Mouse (Mus musculus) telencephalon, adult 2 months (tissue): ENCODE results near the gene Klk1b8.
"Not testable (repeated sequence)": the region's sequence is repeated elsewhere in the genome, so short reads cannot be mapped to it uniquely, and the experiment has no call there.

ENCODE experiments used
- DNase-seq: peaks from one replicate; pipeline ENCODE4 v3.0.0-alpha.2; 2011; ENCODE audit warnings: low read depth, low spot score

Gene Klk1b8

DNA sequence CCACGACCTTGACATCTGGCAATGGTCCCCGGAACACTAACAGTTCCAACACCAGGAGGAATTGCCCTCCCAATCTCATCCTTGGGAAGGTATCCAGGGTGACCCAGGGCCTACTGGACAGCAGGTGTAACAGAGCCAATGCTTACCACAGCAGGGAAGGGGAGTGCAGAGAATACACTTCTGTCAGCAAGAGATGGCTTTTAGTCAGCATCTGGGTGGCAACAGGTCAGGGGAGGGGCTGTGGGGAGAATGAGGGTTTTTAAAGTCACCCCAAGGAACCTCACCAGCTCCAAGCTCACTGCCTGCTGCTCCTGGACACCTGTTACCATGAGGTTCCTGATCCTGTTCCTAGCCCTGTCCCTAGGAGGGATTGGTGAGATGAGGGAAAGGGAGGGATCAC is at the start of gene Klk1b8:
TSS of gene Klk1b8 (plus strand) at position 301 of the 400 bp plus-strand sequence.
- no peak for DNase-seq

DNA sequence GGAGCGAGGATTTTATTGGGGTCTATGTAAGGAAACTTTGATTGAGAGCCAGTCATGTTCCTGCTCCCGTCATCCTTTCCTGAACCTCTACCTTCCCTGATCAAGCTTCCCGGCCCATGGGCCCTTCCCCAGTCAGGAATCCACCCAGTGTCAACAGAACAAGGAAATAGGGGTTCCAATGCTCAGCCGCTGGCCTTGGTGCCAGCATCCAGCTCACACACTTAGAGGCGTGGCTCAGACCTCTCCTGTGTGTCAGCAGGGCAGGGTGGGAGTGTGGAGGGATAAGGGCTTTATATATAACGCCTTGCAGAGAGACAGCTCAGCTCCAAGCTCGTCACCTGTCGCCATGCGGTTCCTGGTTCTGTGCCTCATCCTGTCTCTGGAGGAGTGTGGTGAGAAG is 35.6 kb upstream of the Klk1b8 start:
- DNase-seq = no peak

DNA sequence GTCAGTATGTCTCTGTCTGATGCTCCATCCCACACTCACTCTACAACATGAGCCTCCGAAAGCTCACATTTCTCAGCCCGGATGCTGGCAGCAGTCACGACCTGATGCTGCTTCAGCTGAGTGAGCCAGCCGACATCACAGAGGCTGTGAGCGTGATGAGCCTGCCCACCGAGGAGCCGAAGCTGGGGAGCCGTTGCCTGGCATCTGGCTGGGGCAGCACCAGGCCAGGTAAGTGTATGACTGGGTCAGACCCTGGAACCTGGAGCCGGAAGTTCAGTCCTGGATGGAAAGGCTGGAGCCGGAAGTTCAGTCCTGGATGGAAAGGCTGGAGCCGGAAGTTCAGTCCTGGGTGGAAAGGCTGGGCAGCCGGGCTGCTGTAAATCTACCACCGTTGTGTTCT is 32.0 kb upstream of the Klk1b8 start:
- DNase-seq = no peak

DNA sequence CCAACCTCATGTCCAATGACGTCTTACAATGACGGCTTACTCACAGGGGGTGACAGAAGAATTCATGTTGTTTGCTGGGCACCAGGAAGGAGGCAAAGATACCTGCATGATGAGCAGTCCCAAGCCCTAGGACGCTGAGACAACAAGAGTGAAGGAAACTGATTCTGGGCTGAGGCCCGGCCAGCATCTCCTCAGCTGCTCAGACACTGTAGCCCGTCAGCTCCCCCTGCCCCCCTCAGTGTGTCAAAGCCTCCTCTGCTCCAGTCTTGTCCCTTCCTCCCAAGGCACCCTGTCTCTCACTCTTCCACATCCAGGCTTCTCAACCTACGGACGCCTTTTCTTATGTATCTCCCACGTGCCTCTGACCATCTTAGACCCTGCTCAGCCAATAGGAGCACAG is 31.6 kb upstream of the Klk1b8 start:
- no peak for DNase-seq

DNA sequence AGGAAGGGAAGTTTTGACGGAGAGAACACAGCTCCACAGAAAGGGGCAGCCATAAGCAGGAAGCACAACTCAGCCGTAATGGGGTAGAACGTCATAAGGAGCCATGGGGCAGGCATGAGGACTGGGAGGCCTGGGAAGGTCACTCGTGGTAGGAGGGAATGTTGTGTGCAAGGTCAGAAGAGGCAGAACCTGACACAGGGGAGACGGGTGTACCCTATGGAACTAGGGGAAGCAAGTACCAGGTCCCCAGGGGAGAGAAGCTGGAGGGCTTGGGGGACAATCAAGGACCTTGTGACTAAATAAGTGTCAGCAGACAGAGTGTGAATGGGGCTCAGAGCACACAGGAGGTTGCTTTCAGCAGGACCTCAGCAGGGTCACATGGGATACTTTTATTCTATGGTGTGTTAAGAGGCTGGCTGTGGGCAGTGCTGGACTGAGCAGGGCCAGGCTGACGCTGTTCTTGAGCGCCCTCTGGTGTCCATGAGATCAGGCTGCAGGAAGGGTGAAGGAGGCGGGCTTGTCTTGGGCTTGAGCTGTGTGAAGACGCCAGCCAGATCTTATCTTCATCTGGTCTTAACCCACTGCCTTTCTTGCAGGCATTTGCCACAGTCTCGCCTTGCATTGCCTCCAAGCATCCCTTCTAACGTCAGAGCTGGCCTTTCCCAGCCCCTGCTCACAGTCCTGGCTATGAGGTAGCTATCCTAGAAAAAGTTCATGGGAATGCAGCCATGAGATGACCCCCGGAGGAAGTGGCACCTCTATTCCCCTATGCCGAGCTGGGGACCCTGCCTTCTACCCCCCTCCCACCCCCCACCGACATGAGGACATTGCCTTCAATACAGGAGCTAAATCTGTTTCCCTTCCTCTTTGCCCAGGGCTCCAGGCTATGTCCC is 30.7 kb upstream of the Klk1b8 start:
- peak; percentile 23 for DNase-seq

DNA sequence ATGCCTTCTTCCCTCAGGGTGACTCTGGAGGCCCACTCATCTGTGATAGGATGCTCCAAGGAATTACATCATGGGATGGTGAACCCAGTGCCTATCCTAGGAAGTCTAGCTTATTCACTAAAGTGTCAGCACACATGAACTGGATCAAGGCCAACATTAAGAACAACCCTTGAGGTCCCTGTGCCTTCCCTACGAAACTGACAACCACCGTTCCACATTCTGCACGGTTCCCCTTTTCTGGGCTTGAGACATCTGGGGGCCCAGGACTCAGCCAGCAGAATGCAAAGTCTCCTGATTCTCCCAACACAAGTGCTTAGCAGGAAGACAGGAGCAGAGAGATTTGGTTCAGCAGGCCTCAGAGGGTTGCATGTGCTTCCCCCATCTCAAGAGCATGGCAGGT is 29.9 kb upstream of the Klk1b8 start:
- no peak for DNase-seq

DNA sequence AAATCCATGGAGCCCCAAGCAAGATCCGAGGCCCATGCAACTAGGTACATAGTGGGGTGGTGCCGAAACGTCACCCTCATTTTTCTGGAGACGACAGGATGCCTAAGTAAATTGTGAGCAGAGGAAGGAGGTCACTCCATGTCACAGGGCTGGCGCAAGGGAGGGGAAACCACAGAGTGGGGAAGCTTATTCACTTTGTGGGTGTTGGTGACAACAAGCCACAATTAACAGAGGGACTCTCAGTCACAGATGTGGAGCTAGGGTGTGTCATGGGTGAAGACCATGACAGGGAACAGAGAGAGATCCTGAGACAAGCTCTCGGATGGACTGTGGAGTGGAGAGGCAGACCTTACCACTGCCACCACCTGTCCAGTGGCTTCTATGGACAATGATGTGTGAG is 29.4 kb upstream of the Klk1b8 start:
- no peak for DNase-seq

DNA sequence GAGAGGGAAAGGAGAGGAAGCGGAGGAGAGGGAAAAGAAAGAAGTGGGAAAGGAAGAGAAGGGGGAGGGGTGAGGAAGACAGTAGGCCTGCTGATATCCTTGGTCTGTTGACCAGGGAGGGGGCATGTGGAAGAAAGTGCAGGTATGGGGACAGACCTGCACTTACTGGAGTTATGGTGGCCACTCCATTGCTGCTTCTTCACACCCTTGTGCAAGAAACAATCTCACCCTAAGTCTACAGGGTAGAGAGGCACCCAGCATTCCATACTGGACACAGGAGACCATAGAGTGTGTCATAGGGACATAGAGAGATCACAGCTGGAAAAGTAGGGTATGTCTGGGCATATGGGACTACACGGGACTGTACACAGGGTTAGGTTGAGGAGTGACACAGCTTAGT is 28.5 kb upstream of the Klk1b8 start:
- DNase-seq = no peak

DNA sequence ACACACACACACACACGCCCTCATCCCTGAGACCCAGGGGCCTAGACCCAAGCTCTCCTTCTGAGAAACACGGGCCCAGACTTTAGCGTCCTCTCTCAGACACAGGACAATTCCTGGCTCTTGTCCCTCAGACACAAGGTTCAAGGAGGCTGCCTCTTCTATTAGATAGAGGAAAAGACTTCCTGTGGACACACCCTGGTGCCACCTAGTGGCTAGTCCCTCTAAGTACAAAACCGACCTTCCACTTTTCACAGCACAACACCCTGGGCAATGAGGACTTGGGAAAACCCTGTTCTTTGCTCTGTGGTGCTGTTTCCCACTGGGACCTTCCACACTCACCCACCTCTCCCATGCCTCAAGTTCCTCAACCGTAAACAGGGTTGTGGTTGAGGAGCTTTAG is 24.5 kb upstream of the Klk1b8 start:
- DNase-seq = no peak

DNA sequence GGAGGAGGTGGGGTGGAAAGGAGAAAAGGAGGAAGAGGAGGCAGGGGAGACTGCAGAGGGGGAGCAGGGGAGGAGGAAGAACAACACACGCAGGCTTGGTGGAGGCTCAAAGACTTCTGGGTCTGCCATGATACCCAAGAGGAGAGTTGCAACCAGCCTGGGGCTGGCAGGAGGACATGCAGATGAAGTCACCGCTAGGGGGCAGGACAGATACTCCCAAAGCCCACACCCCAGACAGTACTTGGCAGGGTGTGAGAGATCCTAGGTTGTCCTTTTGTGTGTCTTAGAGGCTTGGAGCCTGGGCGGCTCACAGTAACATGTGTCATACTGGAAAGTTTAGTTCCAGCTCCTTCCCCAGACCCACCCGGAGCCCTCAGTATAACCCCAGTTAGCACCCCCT is 21.9 kb upstream of the Klk1b8 start:
- no peak for DNase-seq

DNA sequence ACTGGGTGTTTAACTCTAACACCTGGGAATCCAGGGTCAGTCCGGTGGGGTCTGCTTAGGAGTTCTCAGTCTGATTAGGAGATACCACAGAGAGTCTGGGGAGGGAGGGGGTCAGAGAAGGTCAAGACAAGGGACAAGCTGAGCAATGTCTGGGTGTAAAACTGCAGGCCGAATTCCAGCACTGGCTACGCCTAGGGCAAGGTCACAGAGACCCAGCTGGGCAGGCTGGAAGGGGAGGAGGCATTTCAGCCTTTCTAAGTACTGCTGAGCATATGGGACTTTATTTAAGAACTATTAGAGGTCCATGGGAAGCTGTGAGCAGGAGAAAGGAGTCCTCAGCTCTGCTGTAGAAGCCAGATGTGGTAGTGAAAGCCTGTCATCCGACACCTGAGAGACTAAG is 18.1 kb upstream of the Klk1b8 start:
- no peak for DNase-seq

DNA sequence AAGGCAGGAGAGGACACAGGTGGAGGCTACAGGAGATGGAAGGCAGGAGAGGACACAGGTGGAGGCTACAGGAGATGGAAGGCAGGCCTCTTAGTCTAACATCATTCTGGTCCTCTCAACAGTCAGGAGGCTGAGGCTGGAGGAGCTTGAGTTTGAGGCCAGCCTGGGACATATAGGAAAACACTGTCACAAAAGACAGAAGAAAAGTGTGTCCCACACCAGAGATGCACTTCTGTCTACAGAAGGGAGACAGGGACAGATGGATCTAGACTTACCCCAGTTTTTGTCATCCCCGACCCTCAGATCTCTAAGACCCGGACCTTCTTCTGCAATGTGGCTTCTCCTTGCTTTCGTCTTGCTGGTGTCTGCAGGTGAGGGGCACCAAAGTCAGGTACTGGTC is 17.0 kb upstream of the Klk1b8 start, which contains the start of gene Klk15:
TSS of gene Klk15 (plus strand) at position 301 of the 400 bp plus-strand sequence.
- DNase-seq = no peak

DNA sequence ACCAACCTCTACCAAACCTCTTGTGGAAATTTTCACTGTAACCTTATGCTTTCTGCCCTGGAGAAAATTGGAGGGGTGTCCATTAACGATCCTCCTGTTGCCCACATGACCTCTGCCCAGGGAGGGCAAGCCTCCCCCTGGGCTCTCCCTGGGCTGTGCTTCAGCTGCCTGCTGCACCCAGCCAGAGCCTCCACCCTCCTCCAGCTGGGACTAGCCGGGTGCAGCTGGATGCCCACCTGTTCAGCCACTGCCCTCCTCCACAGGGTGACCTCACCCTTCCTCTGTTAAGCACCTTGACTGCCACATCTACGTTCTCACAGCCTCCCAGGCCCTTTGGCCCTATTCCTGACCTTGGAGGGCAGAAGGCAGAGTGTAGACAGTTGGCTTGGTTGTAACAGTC is 15.7 kb upstream of the Klk1b8 start:
- DNase-seq = no peak

DNA sequence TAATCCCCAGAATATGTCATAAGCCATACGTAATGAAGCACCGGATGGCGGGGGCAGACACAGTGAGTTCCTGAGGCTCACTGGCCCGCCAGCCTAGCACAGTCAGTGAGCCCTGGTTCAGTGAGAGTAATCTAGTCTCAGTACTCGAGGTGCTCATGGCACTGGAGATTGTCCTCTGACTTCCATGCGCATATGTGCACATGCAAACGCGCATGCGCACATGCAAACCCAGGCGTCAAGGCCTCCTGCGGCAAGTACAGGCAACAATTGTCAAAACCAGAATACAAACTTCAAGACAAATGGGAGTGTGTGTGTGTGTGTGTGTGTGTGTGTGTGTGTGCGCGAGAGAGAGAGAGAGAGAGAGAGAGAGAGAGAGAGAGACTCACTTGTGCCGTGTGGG is 13.9 kb upstream of the Klk1b8 start:
- DNase-seq = no peak

DNA sequence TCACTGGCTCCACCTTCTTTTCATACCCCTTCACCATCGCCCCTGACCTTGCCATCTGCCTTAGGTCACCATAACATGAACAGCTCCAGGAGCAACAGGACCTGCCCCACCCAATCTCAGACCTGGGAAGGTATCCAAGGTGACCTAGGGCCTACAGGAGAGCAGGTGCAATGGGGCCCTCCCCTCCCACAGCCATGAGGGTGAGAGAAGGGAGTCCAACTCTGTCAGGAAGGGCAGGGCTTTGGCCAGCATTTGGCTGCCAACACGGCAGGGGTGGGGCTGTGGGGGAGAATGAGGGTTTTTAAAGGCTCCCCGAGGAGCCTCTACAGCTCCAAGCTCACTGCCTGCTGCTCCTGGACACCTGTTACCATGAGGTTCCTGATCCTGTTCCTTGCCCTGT is 8.2 kb upstream of the Klk1b8 start:
- not testable (repeated sequence) for DNase-seq

DNA sequence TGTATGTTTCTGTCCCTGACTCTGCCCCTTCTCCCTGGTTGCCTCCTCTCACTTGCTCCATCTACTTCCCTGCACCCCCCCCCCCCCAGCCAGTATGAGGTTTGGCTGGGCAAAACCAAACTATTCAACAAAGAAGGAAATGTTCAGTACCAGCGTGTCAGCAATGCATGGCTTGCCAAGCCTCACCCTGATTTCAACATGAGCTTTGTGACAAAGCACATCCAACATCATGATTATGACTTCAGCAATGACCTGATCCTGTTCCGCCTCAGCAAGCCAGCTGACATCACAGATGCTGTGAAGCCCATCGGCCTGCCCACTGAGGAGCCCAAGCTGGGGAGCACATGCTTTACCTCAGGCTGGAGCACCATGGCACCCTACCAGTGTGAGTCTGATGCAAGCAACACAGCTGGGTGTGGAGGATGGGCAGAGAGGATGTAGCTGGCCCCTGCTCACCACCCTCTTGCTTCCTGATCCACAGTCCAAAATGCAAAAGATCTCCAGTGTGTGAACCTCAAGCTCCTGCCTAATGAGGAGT is 5.7 kb upstream of the Klk1b8 start:
- DNase-seq = no peak

DNA sequence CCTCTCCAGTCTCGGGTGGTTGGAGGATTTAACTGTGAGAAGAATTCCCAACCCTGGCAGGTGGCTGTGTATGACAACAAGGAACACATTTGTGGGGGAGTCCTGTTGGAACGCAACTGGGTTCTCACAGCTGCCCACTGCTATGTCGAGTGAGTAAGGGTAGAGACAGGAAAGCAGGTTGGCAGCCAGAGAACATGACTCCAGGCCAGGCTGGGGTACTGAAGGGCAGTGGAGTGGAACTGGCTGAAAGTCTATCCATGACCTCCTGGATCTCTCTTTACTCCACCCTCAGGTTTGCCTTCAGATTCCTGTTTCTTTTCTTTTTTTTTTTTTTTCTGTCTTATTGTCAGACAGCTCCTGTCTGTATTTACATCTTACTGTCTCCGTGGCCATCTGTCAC is 2.2 kb downstream of the Klk1b8 start:
- DNase-seq = peak; percentile 12

DNA sequence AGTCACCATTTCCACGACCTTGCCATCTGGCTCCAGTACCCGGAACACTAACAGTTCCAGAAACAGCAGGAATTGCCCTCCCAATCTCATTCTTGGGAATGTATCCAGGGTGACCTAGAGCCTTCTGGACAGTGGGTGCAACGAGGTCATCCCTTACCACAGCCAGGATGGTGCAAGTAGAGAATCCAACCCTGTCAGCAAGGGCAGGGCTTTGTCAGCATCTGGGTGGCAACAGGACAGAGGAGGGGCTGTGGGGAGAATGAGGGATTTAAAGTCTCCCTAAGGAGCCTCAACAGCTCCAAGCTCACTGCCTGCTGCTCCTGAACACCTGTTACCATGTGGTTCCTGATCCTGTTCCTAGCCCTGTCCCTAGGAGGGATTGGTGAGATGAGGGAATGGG is 16.0 kb downstream of the Klk1b8 start, which contains the start of gene Klk1b1:
TSS of gene Klk1b1 (plus strand) at position 301 of the 400 bp plus-strand sequence.
- no peak for DNase-seq

DNA sequence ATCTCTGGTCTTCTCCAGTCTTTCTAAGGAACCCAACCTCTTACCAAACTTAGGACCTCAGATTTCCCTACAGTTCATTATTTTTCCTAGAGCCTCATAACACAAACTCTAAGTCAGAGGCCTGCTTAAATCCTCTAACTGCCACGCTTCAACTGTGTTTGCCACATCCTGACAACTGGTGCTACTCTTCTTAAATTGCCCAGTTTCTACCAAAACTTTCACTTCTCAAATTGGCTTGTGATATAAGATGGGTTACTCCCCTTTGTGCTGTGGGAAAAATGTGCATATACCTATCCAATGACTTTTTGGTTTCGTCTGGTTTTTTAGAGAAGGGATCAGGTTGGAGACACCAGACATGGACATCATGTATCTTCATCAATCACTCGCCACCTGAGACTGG is 16.6 kb downstream of the Klk1b8 start:
- DNase-seq = no peak

DNA sequence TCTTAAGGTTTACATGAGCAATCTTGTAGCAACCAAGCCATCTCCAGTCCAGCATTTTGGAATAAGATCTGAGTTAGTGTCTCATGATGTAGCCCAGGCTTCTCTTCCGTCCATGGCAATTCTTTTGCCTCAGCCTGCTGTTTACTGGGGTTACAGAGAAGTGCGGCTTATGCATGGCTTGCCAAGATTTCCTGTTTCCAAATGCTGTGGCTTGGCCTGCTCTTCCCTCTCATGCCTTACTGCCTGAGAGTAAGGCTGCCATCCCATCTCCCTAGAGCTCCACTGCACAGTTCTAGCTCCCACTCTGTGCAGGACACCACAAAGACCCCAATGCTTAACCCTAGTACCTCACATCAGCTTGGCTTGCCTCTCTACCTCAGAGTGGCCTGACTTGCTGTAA is 17.1 kb downstream of the Klk1b8 start:
- DNase-seq = no peak

DNA sequence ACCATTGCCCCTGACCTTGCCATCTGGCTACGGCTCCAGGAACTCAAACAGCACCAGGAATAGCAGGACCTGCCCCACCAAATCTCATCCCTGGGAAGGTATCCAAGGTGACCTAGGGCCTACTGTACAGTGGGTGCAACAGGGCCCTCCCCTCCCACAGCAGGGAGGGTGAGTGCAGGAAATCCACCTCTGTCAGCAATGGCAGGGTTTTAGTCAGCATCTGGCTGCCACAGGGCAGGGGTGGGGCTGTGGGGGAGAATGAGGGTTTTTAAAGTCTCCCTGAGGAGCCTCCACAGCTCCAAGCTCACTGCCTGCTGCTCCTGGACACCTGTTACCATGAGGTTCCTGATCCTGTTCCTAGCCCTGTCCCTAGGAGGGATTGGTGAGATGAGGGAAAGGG is 25.3 kb downstream of the Klk1b8 start, which contains the start of gene Klk1b9:
TSS of gene Klk1b9 (plus strand) at position 301 of the 400 bp plus-strand sequence.
- not testable (repeated sequence) for DNase-seq

DNA sequence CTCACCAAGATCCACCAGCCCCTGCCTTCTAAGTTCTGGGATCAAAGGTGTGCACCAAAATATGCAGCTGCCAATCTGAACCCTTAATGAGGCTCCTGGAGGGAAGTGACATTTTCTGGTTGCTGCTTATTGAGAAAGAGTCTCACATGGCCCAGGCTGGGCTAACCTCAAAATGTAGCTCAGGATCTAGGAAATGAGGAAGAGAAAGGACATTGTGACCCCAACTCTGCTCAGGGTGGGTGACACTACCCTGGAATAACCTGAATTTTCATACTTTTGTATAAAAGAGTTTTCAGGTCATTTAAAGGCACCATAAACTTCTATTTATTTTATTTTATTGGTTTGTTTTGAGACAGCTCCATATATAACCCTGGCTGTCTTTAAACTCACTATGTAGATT is 35.2 kb downstream of the Klk1b8 start:
- no peak for DNase-seq

DNA sequence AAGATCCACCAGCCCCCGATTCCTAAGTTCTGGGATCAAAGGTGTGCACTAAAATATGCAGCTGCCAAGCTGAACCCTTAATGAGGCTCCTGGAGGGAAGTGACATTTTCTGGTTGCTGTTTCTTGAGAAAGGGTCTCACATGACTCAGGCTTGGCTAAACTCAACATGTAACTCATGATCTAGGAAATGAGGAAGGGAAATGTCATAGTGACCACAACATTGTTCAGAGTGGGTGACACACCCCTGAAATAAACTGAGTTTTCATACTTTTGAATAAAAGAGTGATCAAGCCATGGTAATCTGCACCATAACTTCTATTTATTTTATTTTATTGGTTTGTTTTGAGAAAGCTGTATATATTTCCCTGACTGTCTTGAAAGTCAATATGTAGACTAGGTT is 44.4 kb downstream of the Klk1b8 start:
- not testable (repeated sequence) for DNase-seq
